Mouse (Mus musculus) adrenal gland, adult (tissue): Measurements from ENCODE around the gene Acp7.

Source experiments
- DNase-seq, 2 experiments: peaks; one replicate each; pipeline ENCODE4 v3.0.0; 2022 to 2023; ENCODE audit warnings: low spot score in 1 of 2; ENCODE audit not compliant: inconsistent age in 2 of 2

Acp7 gene

DNA sequence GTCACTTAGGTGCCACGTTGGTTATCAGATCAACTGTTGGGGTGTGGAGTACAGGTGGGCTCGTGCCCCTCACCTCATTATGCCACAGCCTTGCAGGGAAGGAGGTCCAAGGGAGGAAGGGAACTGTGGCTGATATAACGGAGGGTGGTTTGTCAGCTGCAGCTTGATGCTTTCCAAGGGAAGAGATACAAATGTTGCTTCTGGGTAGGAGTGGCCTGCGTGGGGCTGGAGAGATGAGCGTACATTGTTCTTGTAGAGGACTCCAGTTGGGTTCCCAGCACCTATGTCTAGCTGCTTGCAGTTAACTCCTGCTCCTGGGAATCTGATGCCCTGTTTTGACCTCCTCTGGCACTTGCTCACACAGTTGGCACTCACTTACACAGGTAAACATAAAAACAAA lies 28.0 kb downstream of the Acp7 start:
- peak in 1 of 2 experiments; percentile 20 for DNase-seq

DNA sequence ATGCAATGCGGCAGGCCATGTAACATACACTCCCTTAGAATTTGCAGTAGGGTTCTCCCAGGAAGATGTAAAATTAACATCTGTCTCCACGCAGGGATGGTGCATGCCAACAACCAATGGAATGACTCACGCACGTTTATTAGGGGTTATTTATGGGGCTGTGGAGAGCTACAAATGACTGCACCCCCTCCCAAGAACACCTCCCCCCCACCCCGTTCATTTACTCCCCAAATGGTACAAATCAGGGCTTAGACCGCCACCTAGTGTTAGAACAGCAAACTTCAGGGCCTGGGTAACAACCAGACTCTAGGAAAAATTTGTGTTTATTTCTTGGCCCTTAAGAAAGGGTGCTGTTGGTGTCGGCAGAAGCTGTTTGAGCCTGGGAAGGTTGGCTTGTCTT lies 29.5 kb downstream of the Acp7 start:
- peak; percentile 52 to 84 for DNase-seq

DNA sequence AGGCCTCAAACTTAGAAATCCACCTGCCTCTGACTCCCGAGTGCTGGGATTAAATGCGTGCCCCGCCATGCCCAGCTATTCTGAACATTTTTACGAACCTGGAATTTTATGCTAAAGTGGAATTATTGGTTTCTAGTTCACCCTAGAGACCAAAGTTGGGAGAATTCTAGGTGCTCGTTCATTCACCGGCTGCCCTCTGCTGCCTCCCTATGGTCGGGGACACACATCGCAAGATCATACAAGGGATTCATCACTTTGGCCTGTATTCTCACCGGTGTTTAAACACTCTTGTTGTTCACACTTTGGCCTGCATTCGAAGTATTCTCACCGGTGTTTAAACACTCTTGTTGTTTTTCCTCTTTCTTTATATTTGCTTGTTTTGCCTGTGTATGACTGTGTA lies 30.1 kb downstream of the Acp7 start:
- peak; percentile 78 to 90 for DNase-seq

DNA sequence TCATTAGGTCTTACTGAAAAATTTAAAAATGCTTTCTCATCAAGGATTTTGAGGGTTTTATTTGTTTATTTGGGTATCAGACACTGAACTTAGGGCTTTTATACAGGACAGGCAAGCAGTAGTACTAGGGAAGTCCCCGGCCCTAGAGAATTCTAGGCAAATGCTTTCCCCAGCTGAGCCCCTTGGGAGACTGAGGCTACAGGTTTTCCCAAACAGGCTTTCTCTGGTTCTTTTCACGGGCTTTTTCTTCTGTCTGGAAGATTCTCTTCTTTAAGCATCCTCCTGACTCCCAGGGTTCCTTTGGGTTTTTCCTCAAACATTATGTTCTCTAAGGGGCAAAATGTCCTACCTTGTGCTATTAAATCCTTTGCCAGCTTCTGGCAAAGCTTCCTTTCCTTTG lies 32.2 kb downstream of the Acp7 start:
- peak in 1 of 2 experiments; percentile 3 for DNase-seq

DNA sequence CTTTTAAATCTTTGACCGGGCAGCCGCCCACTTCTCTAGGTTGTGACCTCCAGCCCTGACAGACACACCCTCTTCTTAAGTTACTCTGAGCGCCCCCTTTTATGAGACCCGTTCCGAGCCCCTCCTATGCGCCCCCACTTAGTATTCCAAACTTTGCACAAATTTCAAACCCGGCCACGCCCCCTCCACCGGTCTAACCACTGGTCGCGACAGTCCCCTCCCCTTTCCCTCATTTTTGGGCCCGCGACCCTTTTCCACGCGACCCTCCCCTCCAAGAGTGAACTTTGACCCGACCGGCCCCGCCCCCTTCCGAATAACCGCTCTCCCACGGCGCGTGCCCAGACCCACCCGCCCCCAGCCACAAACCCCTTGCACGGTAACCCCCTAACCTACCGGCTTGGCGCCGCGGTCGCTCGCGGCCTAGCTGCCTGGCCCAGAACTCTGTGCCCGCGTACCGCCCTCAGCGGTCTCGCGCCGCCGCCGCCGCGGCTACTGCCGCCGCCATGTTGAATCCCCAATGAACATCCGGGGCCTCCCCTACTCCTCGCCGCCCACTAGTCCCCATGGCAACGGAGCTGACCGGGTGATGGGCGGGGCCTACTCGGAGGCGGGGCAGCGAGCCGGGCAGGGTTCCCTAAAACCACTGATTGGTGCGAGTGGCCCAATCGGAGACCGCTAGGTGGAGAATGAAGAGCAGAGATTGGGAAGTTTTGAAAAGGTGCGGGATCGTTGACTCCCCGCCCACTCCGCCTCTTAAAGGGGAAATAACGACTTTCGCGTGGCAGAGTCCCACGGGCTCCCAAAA lies 33.3 kb downstream of the Acp7 start, which contains the start of the genes Samd4b and Pak4:
Samd4b (minus strand) TSS at position 503 of the 805 bp plus-strand sequence.
Pak4 (minus strand) TSS at position 544 of the 805 bp plus-strand sequence.
- DNase-seq = peak; percentile 99 to 100

DNA sequence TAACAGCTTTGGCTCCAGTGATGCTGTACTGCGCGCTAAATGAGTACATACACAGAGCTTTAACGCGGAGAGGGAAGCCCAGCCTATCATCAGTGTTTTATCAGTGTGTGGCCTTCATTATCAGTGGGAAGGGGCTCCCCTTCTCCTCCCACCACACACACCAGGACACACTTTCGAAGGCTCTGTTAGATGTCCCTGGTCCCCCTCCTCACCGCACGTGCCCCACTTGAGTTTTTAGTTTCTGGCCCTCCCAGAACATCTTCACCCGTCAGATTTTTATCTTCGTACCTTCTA lies 33.9 kb downstream of the Acp7 start:
- DNase-seq = no peak

DNA sequence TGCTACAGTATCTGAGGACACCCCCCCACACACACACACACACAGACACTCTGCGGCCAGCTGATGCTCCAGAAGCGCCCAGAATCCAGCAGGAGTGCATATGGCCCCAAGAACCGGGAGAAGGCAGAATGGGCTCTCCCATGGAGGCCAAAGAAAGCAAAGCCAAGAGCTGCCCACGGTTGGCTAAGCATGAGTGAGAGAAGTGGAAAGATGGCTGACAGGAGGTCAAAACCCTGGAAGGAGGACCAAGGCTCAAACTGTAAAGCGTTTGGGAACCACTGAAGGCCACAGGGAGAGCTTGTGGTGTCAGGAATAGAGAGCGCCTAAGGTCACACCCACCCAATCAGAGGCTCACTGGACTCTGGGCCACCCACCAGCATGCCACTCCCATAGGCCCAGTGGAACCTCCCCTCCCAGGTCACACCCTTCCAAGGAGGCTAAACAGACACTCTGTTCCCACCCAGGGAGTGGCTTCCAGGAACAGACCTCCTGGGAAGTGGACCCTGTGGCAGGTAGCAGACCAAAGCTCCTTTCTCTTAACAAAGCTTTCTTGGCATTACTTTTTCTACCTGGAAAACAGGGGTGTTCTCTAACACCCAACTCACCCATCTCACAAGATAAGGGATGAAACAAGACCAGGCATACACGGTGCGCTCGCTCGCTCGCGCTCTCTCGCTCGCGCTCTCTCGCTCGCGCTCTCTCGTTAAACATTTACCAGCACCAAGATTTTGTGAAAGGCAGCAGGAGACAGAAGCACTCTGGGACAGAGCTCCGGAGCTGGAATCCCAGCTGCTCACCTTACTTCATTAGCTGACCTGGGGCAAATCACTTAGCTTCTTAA lies 34.5 kb downstream of the Acp7 start:
- peak; percentile 78 to 88 for DNase-seq

DNA sequence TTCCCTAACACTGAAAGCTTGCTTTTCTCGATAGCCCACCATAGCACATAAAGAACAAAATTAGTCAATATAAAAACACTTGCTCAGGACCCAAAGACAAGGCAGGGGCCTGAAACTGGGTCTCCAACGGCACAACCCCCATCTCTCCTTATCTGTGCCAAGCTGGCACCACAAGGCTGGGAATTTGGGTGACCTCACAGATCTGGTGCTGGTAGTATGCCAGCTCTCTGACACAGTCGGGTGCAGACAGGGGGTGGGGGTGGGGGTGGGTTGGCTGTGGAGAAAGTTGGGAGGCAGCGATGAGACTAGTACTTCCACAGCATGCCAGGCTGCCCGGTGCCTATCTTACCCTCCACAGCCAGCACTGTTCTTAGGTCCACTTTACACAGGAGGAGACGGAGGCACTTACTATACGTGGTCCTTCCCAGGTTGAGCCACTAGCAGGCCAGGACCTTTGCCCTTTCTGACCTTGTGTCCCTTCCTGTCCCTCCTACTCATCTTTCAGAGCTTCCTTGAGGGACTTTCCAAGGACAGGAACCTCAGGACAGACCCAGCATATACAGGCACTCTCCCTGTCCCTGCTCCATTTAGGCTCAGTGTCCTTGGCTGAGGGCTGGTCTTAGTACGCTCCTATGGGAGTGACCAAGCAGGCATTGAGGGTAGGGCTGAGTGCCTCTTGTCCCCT lies 35.2 kb downstream of the Acp7 start:
- DNase-seq = peak; percentile 78 to 90

DNA sequence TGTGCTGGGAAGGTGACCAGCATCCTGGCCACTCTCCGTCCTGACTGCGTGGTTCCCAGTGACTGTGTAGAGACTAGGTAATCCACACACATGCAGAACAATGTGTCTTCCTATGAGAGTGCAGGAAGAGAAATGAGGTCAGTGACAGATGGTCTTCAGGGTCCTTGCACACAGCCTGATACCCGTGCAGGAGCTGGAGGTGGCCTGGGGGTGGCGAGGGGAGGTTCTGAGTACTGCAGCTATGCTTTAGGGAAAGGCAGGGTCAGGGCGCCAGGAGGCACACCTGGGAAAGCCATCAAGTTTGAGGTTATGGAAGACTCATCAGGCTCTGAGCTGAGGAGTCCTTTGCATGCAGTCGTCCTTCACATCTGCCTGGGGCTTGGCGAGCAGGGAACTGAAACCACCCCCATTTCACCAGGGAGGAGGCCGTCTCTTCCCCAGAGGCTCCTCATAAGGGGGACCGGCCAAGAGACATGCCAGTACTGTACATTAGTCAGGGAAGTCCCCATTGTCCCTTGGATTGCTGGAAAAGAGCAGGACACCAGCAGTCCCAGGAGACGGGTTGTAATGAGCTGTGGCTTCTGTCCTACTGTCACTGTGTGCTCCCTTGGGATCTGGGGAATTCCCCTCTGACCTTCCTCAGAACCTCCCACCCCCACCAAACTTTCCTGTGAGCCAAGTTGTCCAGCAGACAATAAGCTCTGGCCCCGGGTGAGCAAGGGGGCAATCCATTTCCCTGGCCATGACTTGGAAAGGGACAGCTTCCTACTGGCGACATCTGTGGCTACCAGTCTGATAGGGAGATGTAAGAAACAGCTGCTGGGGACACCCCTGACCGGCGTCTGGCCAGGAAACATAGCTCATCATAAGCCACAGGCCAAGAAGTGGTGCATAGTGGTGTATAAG lies 37.7 kb downstream of the Acp7 start:
- DNase-seq = peak; percentile 63 to 80

DNA sequence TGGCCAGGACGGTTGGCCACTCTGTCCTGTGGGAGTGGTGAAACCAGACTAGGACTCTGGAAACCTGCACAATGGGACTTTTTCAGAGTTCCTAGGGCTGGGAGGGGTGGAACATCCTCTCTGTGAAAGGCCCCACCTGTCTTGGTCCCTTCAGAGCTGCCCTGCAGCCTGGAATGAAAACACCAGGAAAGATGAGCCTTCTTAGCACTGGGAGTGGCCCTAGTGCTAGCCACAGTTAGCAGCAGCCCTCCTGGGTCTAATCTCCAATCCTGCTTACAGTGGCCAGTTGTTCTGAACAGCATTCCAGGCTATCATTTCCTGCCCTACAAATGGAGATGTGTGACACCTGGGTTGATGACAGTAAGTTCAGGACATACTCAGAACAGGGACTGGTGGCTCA lies 39.3 kb downstream of the Acp7 start:
- DNase-seq = no peak

DNA sequence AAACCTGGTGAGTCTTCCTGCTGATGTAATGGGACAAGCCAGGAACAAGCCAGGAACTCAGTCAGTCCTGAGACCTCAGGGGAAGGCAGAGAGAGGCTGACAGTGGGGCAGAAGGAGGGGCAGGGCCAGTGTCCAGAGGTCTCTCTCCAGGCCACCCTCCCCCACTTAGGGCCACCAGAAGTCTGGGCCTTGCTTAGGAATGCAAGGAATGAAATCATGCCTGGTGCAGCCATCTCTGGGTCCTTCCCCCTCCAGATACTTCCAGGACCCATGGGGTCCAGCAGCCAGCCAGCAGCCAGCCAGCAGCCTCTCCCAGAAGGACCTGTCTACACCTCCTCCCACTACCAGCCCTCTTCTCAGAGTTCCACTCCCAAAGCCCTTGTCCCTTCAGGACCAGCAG lies 43.5 kb downstream of the Acp7 start:
- no peak for DNase-seq

DNA sequence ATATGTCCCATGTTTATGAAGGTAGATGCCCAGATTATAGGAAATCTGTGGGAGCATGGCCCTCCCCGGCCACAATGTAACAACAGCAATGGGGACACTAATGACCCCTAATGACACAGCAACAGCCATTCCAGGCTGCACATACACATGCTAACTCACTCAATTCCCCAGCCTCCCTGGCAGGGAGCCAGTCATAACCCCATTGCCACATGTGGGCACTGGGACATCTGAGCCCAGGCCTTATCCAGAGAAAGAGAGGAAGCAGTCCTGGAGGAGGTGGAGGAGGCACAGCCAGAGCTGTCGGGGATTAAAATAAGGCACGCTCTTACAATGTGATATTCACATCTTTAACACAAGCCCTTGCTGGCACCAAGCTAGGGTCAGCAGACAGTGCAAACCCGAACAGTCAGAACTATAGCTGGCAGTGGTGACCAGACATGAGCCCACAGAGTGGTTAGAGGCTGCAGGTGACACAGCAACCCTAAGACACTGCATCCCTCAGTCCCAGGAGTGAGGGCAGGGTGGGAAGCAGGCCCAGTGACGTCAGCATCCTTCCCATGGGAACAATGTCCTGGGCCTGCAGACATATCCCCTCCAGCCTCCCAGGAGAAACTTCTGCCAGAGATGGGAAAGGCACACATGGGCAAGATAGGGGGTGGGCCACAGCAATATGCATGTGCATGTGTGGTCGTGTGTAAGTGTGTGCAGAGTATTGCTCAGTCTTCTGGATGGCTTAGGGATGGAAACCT lies 44.3 kb downstream of the Acp7 start:
- DNase-seq = peak; percentile 74 to 85

DNA sequence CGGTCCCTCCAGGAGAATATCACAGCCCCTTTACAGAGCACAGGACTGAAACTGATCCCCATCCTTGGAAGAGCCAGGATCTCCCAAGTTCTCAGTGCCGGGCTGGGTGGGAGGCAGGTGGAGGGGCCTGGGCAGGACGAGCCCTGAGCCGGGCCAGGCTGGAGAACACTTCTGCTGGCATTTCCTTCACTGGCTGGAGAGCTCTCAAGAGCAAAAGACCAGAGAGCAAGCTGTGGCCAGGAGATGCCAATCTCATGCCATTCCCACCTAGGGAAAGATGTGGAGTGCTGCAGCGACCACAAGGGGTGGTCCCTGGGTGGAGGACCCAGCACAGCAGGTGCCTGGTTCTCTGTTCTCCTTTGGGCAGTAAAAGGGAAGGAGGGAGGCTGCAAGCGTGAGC lies 46.1 kb downstream of the Acp7 start:
- no peak for DNase-seq

DNA sequence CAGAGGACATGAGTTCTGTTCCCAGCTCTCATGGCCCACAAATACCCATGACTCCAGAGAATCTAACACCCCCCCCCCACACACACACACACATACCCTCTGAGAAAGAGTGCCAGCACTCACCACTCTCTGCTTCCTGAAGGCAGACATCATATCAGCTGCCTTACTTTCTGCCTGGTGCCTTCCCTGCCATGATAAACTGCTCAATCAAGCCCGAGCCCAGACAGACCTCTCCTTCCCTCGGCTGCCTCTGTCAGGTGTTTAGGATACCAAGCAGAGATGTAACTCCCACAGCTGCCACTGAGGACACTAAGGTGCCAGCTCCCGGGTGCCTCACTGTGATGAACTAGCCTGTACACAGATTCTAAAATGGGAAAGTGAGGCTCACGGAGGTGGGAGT lies 46.7 kb downstream of the Acp7 start:
- no peak for DNase-seq

DNA sequence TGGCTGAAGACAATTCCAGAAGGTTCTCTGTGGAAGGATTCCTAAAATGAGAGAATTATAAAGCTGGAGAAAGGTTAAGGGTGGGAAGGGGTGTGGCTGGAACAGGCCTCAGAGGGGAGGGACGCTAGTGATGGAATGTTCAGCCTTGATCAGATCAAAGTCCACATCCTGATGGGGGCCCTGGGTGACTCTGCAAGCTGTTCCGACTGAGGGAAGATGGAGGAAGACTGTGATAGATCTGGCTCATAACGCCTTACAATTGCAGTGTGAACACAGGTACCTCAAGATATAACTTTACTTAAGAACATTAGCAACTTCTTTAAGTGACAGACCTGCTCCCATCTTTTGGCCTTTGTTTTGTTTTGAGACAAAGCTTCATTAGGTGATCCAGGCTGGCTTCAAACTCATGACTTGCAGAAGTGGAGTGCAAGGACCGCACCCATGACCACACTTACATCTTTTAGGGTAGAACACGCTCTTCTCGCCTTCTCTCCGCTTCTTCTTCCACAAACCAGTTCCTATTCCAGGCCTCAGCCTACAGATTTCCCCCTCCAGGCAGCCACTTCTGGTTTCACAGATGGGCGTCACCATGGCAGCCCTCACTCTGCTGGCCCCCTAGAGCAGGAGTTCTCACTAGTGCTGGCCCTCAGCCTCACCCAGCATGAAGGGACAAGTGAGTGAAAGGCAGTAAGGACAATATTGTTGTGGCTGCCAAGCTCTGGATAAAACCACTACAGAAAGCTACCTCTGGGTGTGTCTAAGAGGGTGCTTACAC lies 47.4 kb downstream of the Acp7 start:
- DNase-seq = peak; percentile 11 to 49

DNA sequence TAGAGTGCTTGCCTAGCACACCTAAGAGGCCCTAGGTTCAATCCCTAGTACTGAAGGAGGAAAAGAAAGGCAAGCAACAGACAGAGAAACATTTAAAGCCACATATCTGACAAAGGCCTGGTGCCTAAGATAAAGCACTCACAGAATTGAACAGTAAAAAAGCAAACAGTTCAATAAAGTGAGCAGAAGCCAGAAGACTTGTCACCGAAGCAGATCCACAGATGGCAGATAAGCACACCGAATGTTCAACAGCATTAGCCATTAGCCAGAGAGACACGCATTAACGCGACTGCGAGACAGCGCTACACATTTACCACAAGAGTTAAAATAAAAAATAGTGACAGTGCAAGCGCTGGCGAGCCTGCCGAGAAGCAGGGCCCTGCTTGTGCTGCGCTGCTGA lies 48.3 kb downstream of the Acp7 start:
- DNase-seq = peak in 1 of 2 experiments; percentile 9

DNA sequence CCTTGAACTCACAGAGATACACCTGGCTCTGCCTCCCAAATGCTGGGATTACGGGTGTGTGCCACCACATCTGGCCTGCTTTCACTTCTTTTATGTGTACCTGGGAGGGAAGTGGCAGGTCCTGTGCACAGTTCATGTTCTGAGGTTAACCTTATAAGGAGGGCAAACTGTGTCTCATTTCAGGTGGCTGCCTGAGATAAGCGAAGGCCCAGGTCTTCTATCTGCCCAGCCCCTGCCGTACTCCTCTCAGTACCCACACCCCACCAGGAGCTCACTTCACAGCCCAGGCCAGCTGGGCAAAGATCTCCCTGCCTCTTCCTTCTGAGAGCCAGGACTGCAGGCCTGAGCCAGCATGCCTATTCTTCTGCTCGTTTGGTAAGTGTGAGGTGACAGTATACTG lies 49.4 kb downstream of the Acp7 start:
- DNase-seq = no peak

DNA sequence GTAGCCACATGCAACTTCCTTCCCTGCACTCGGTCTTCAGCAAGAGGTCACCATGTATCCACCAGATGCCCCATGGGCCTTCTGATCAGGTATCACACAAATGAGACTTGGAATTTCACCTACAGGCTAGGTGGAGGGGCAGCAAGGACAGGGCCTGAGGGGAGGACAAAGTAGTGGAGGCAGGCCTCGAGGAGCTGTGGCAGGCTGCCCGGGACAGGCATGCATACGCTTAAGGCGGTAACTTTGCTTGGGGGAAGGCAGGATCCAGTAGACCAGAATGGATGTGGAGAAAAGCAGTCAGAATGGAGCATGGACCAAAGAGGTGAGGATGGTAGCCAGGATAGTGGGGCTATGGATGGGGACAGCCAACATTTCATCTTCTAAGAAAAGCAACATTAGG lies 51.3 kb downstream of the Acp7 start:
- DNase-seq = no peak

DNA sequence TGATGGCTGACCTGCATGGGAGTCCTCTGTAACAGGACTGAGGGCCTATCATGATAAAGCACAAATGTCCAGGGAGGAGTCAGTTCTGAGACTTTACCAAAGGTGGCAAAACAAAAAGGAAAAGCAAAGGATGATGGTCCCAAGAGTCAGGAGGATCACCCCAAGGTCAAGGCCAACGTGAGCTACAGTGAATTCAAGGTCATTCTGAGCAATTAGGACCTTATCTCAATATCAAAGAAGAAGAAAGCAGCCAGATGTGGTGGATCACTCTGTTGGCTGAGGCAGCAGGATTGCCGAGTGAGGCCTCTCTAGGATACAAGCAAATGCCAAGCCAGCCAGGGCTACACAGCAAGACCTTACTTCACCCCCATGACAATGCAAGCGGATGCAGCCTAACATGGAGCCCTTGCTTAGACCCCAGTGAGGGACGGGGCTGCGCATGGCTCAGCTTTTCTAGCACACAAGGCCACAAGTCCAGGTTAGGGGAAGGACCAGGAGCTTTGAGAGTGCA lies 52.5 kb downstream of the Acp7 start:
- peak; percentile 56 to 73 for DNase-seq
